Mouse (Mus musculus): Measurements from ENCODE around the gene Klhl36. TPM values are rescaled to one million over a fixed set of nuclear protein-coding genes. Genes with fewer than 3 reads are reported as not detected.
"Not testable (repeated sequence)": the region's sequence is repeated elsewhere in the genome, so short reads cannot be mapped to it uniquely, and the experiment has no call there.

The Klhl36 gene
- polyA plus RNA-seq, 2 experiments from 2014 or later: 5.6 to 8.1 TPM

GRCm38 (mm10) chr8:119835270-119835669 is 26.8 kb upstream of the Klhl36 start:
- no peak for ATAC-seq

- no peak for ATAC-seq
Observed at GRCm38 (mm10) chr8:119836831-119837230, 25.2 kb upstream of the Klhl36 start.

- peak; percentile 16 for ATAC-seq
Observed at GRCm38 (mm10) chr8:119837553-119838071, 24.5 kb upstream of the Klhl36 start.

GRCm38 (mm10) chr8:119838100-119838982 is 23.7 kb upstream of the Klhl36 start:
- ATAC-seq: peak; percentile 36

- ATAC-seq: no peak
Observed at GRCm38 (mm10) chr8:119838983-119839340, 23.1 kb upstream of the Klhl36 start.

- ATAC-seq: no peak
Observed at GRCm38 (mm10) chr8:119839419-119840021, 22.5 kb upstream of the Klhl36 start.

GRCm38 (mm10) chr8:119840275-119840808 is 21.7 kb upstream of the Klhl36 start, which contains the start of gene Cotl1:
Gene Cotl1 (minus strand): TSS chr8:119840544.
- peak; percentile 74 for ATAC-seq

- ATAC-seq: no peak
Observed at GRCm38 (mm10) chr8:119840905-119841411, 21.1 kb upstream of the Klhl36 start.

- ATAC-seq: peak; percentile 18
Observed at GRCm38 (mm10) chr8:119843444-119843843, 18.6 kb upstream of the Klhl36 start.

GRCm38 (mm10) chr8:119844577-119844976 is 17.5 kb upstream of the Klhl36 start:
- ATAC-seq: no peak

GRCm38 (mm10) chr8:119845741-119846140 is 16.3 kb upstream of the Klhl36 start:
- not testable (repeated sequence) for ATAC-seq

GRCm38 (mm10) chr8:119847232-119847922 is 14.7 kb upstream of the Klhl36 start:
- ATAC-seq: no peak

GRCm38 (mm10) chr8:119853521-119853920 is 8.5 kb upstream of the Klhl36 start:
- ATAC-seq: no peak

- ATAC-seq: no peak
Observed at GRCm38 (mm10) chr8:119854035-119854434, 8.0 kb upstream of the Klhl36 start.

GRCm38 (mm10) chr8:119855656-119856055 is 6.4 kb upstream of the Klhl36 start:
- no peak for ATAC-seq

GRCm38 (mm10) chr8:119857767-119858166 is 4.3 kb upstream of the Klhl36 start:
- ATAC-seq: no peak

- no peak for ATAC-seq
Observed at GRCm38 (mm10) chr8:119862390-119862734, 296 bp downstream of the Klhl36 start.

GRCm38 (mm10) chr8:119862749-119863148 is 683 bp downstream of the Klhl36 start:
- ATAC-seq: no peak

- ATAC-seq: no peak
Observed at GRCm38 (mm10) chr8:119869616-119870015, 7.5 kb downstream of the Klhl36 start.

GRCm38 (mm10) chr8:119873181-119873580 is 11.1 kb downstream of the Klhl36 start:
- ATAC-seq: no peak

GRCm38 (mm10) chr8:119881301-119881700 is 19.2 kb downstream of the Klhl36 start:
- no peak for ATAC-seq

- ATAC-seq: no peak
Observed at GRCm38 (mm10) chr8:119881917-119882316, 19.9 kb downstream of the Klhl36 start.

- no peak for ATAC-seq
Observed at GRCm38 (mm10) chr8:119883281-119883680, 21.2 kb downstream of the Klhl36 start.

Measured in activated CD4-positive, CD25-positive, alpha-beta regulatory T cell, adult 4 months (primary cell).